Mouse (Mus musculus) midbrain, embryonic 15.5 days (tissue): ENCODE results near the gene Rexo4. TPM values are rescaled to one million over a fixed set of nuclear protein-coding genes. Genes with fewer than 3 reads are reported as not detected.

ENCODE experiments used
- ATAC-seq: fragments of 200-750 bp; cut with Nextera tagmentation; replicated peaks from 2 replicates; pipeline ENCODE4 v1.8.0; 2017; ENCODE audit warnings: moderate TSS enrichment
- H3K27ac ChIP-seq: fragments of 300-500 bp; sonication (generic); 2 replicates; pipeline ENCODE4 v1.5.1; 2015; ENCODE audit warnings: mild to moderate bottlenecking, inconsistent platforms
- H3K27me3 ChIP-seq: fragments of 300-500 bp; sonication (generic); replicated peaks from 2 replicates; pipeline ENCODE4 v1.6.1; 2015; ENCODE audit warnings: inconsistent platforms
- H3K36me3 ChIP-seq: fragments of 300-500 bp; sonication (generic); replicated peaks from 2 replicates; pipeline ENCODE4 v1.6.1; 2015; ENCODE audit warnings: inconsistent platforms
- H3K4me1 ChIP-seq: fragments of 300-500 bp; sonication (generic); 2 replicates; pipeline ENCODE4 v1.6.1; 2015; ENCODE audit warnings: inconsistent platforms
- H3K4me2 ChIP-seq: fragments of 300-500 bp; sonication (generic); 2 replicates; pipeline ENCODE4 v1.6.1; 2015; ENCODE audit warnings: inconsistent platforms, mild to moderate bottlenecking, moderate library complexity
- H3K4me3 ChIP-seq: fragments of 300-500 bp; sonication (generic); 2 replicates; pipeline ENCODE4 v1.5.1; 2015; ENCODE audit warnings: mild to moderate bottlenecking, inconsistent platforms
- H3K9ac ChIP-seq: fragments of 300-500 bp; sonication (generic); 2 replicates; pipeline ENCODE4 v1.6.1; 2015; ENCODE audit warnings: mild to moderate bottlenecking, inconsistent platforms
- H3K9me3 ChIP-seq: fragments of 300-500 bp; sonication (generic); 2 replicates; pipeline ENCODE4 v1.6.1; 2016; ENCODE audit warnings: inconsistent platforms
- WGBS: fragments of 180-500 bp; shearing (Covaris S2); methylation state at CpG from one replicate; pipeline ENCODE4 v1.1.7; 2015; ENCODE audit warnings: mixed read lengths; 5-methylcytosine and 5-hydroxymethylcytosine counted together
- polyA plus RNA-seq: library from polyadenylated mRNA; unstranded; fragments of >200 nt; fragmentation: Nextera tagmentation; extraction: Ambion mirVana; gene quantifications from 2 replicates; pipeline ENCODE4 v1.2.1, GENCODE M21; 2015

The Rexo4 gene
- polyA plus RNA-seq, 1 experiment from 2014 or later, result 36.8 TPM

GRCm38 (mm10) chr2:26935286-26935685 is 28.9 kb downstream of the Rexo4 start:
- H3K9me3 ChIP-seq, result no peaks in the 10 kb centered on the region
- ATAC-seq, result no peak
- 97% methylated on average over 2 of the region's 2 CpGs for WGBS

GRCm38 (mm10) chr2:26933304-26934055 is 30.7 kb downstream of the Rexo4 start, which contains the start of the genes Surf4 and Stkld1:
TSS of gene Surf4 (minus strand) at chr2:26933928.
TSS of gene Stkld1 (plus strand) at chr2:26934047.
- no peaks in the 10 kb centered on the region for H3K9me3 ChIP-seq
- peak within 1 kb of the TSS; percentile 96 for H3K4me2 ChIP-seq
- H3K27ac ChIP-seq, result peak within 1 kb of the TSS; percentile 81
- peak within 1 kb of the TSS; percentile 97 for H3K9ac ChIP-seq
- H3K27me3 ChIP-seq, result no peaks in the 10 kb centered on the region
- 2% methylated on average over 57 of the region's 70 CpGs for WGBS
- peak within 1 kb of the TSS; percentile 98 for H3K4me3 ChIP-seq
- H3K36me3 ChIP-seq, result no peaks in the 10 kb centered on the region
- H3K4me1 ChIP-seq, result peaks cover 26% of the 10 kb centered on the region
- ATAC-seq, result peak; percentile 95

More at GRCm38 (mm10) chr2:26935286-26935685, 28.9 kb downstream of the Rexo4 start:
- Histone ChIP-seq H3K27ac (no peak overlapping the region), H3K4me3 (no peak overlapping the region), H3K9ac (no peak overlapping the region), H3K27me3 (no peaks in the 10 kb centered on the region), H3K36me3 (no peaks in the 10 kb centered on the region), H3K4me2 (no peak overlapping the region), H3K4me1 (peaks cover 25% of the 10 kb centered on the region)

- Histone ChIP-seq H3K4me2 (peak overlapping the region; percentile 96), H3K9me3 (no peaks in the 10 kb centered on the region), H3K9ac (peak overlapping the region; percentile 97), H3K36me3 (no peaks in the 10 kb centered on the region), H3K27me3 (no peaks in the 10 kb centered on the region), H3K4me1 (peaks cover 26% of the 10 kb centered on the region), H3K27ac (peak overlapping the region; percentile 81), H3K4me3 (peak overlapping the region; percentile 98)
- peak; percentile 51; the same call in 1 of the 2 replicates for ATAC-seq
- 3% methylated on average over 39 of the region's 49 CpGs for WGBS
Observed at GRCm38 (mm10) chr2:26932473-26933303, 31.5 kb downstream of the Rexo4 start.

GRCm38 (mm10) chr2:26930390-26930789 is 33.8 kb downstream of the Rexo4 start:
- Histone ChIP-seq H3K27ac (no peak overlapping the region), H3K4me3 (no peak overlapping the region), H3K9ac (no peak overlapping the region), H3K27me3 (no peaks in the 10 kb centered on the region), H3K4me2 (no peak overlapping the region), H3K9me3 (no peaks in the 10 kb centered on the region), H3K4me1 (peaks cover 26% of the 10 kb centered on the region), H3K36me3 (peaks cover 8% of the 10 kb centered on the region)
- WGBS, result 39% methylated on average over 1 of the region's 1 CpGs
- ATAC-seq, result no peak

GRCm38 (mm10) chr2:26927745-26928476 is 36.3 kb downstream of the Rexo4 start:
- ATAC-seq, result no peak
- Histone ChIP-seq H3K27me3 (no peaks in the 10 kb centered on the region), H3K36me3 (peaks cover 33% of the 10 kb centered on the region), H3K9ac (no peak overlapping the region), H3K4me3 (no peak overlapping the region), H3K4me2 (no peak overlapping the region), H3K27ac (no peak overlapping the region), H3K9me3 (no peaks in the 10 kb centered on the region), H3K4me1 (peaks cover 26% of the 10 kb centered on the region)
- 92% methylated on average over 6 of the region's 6 CpGs for WGBS

GRCm38 (mm10) chr2:26921784-26922183 is 42.4 kb downstream of the Rexo4 start:
- WGBS, result 85% methylated on average over 9 of the region's 9 CpGs
- Histone ChIP-seq H3K4me1 (peaks cover 18% of the 10 kb centered on the region), H3K27ac (no peak overlapping the region), H3K9ac (no peak overlapping the region), H3K36me3 (peaks cover 75% of the 10 kb centered on the region), H3K4me3 (no peak overlapping the region), H3K4me2 (no peak overlapping the region), H3K27me3 (no peaks in the 10 kb centered on the region), H3K9me3 (no peaks in the 10 kb centered on the region)
- no peak for ATAC-seq

GRCm38 (mm10) chr2:26920190-26920855 is 43.9 kb downstream of the Rexo4 start:
- Histone ChIP-seq H3K27me3 (no peaks in the 10 kb centered on the region), H3K4me2 (no peak overlapping the region), H3K9ac (no peak overlapping the region), H3K36me3 (peaks cover 67% of the 10 kb centered on the region), H3K27ac (no peak overlapping the region), H3K4me3 (no peak overlapping the region), H3K4me1 (peaks cover 25% of the 10 kb centered on the region), H3K9me3 (no peaks in the 10 kb centered on the region)
- ATAC-seq, result no peak
- 89% methylated on average over 6 of the region's 6 CpGs for WGBS

- H3K4me2 ChIP-seq, result no peak overlapping the region
- H3K9ac ChIP-seq, result no peak overlapping the region
- H3K27ac ChIP-seq, result no peak overlapping the region
- H3K27me3 ChIP-seq, result no peaks in the 10 kb centered on the region
- peaks cover 60% of the 10 kb centered on the region for H3K36me3 ChIP-seq
- 95% methylated on average over 3 of the region's 3 CpGs for WGBS
- no peak for ATAC-seq
- peaks cover 32% of the 10 kb centered on the region for H3K4me1 ChIP-seq
- H3K9me3 ChIP-seq, result no peaks in the 10 kb centered on the region
- H3K4me3 ChIP-seq, result no peak overlapping the region
Observed at GRCm38 (mm10) chr2:26919684-26920083, 44.5 kb downstream of the Rexo4 start.

- Histone ChIP-seq H3K4me3 (peak overlapping the region; percentile 74), H3K9me3 (no peaks in the 10 kb centered on the region), H3K9ac (peak overlapping the region; percentile 71), H3K4me1 (peaks cover 44% of the 10 kb centered on the region), H3K27me3 (no peaks in the 10 kb centered on the region), H3K4me2 (peak overlapping the region; percentile 93), H3K36me3 (peaks cover 57% of the 10 kb centered on the region), H3K27ac (peak overlapping the region; percentile 84)
- ATAC-seq, result peak; percentile 24; the same call in 1 of the 2 replicates
- WGBS, result 3% methylated on average over 13 of the region's 13 CpGs
Observed at GRCm38 (mm10) chr2:26916738-26917137, 47.4 kb downstream of the Rexo4 start.

- Histone ChIP-seq H3K4me1 (peaks cover 47% of the 10 kb centered on the region), H3K36me3 (peaks cover 51% of the 10 kb centered on the region), H3K4me2 (peak within 1 kb of the TSS; percentile 93), H3K9me3 (no peaks in the 10 kb centered on the region), H3K4me3 (peak within 1 kb of the TSS; percentile 74), H3K9ac (peak within 1 kb of the TSS; percentile 71), H3K27me3 (no peaks in the 10 kb centered on the region), H3K27ac (peak within 1 kb of the TSS; percentile 84)
- WGBS, result 2% methylated on average over 47 of the region's 47 CpGs
- peak; percentile 85 for ATAC-seq
Observed at GRCm38 (mm10) chr2:26915927-26916728, 48.1 kb downstream of the Rexo4 start, which contains the start of the genes Surf2 and Surf1. TSS of gene Surf2 (plus strand) at chr2:26916367. TSS of gene Surf1 (minus strand) at chr2:26916530.
